Mouse (Mus musculus) forebrain, embryonic 14.5 days (tissue): ENCODE data around the gene Cox7a2. TPM values are rescaled to one million over a fixed set of nuclear protein-coding genes. Genes with fewer than 3 reads are reported as not detected.
A peak's percentile ranks its signal among the peaks of the same experiment; 100 is the strongest.

Experiments
- ATAC-seq: fragments of 200-750 bp; cut with Nextera tagmentation; 2 replicates; pipeline ENCODE4 v1.8.0; 2017; ENCODE audit warnings: mild to moderate bottlenecking, moderate library complexity
- DNase-seq: peaks from one replicate; pipeline ENCODE4 v3.0.0-alpha.2; 2015; ENCODE audit warnings: low spot score
- H3K27ac ChIP-seq: fragments of 300-500 bp; sonication (generic); 2 replicates; pipeline ENCODE4 v1.5.1; 2014; ENCODE audit warnings: low read depth, mild to moderate bottlenecking, control low read depth, low read length, moderate library complexity
- H3K27me3 ChIP-seq: fragments of 300-500 bp; sonication (generic); replicated peaks from 2 replicates; pipeline ENCODE4 v1.6.1; 2014; ENCODE audit warnings: low read length, control low read depth, mixed read lengths; ENCODE audit not compliant: control insufficient read depth, insufficient read depth
- H3K36me3 ChIP-seq: fragments of 300-500 bp; sonication (generic); 2 replicates; pipeline ENCODE4 v1.6.1; 2014; ENCODE audit warnings: low read length, control low read depth; ENCODE audit not compliant: control insufficient read depth, insufficient read depth
- H3K4me1 ChIP-seq: fragments of 300-500 bp; sonication (generic); 2 replicates; pipeline ENCODE4 v1.6.1; 2014; ENCODE audit warnings: antibody characterized with exemption, low read length, control low read depth; ENCODE audit not compliant: control insufficient read depth, insufficient read depth
- H3K4me2 ChIP-seq: fragments of 300-500 bp; sonication (generic); 2 replicates; pipeline ENCODE4 v1.6.1; 2014; ENCODE audit warnings: mild to moderate bottlenecking, control low read depth, low read length
- H3K4me3 ChIP-seq: fragments of 300-500 bp; sonication (generic); 2 replicates; pipeline ENCODE4 v1.5.1; 2014; ENCODE audit warnings: low read depth, low read length, control low read depth
- H3K9ac ChIP-seq: fragments of 300-500 bp; sonication (generic); 2 replicates; pipeline ENCODE4 v1.6.1; 2014; ENCODE audit warnings: mild to moderate bottlenecking, low read length, control low read depth, moderate library complexity
- H3K9me3 ChIP-seq: fragments of 300-500 bp; sonication (generic); replicated peaks from 2 replicates; pipeline ENCODE4 v1.6.1; 2016; ENCODE audit warnings: low read length, control low read depth, mixed read lengths; ENCODE audit not compliant: control insufficient read depth
- WGBS: fragments of 180-500 bp; shearing (Covaris S2); extraction: QIAGEN DNeasy Blood & Tissue Kit; methylation state at CpG from one replicate; pipeline ENCODE4 v1.1.7; 2014; 5-methylcytosine and 5-hydroxymethylcytosine counted together
- polyA plus RNA-seq: library from polyadenylated mRNA; unstranded; fragments of >200 nt; fragmentation: Nextera tagmentation; extraction: Ambion mirVana; gene quantifications from 2 replicates; pipeline ENCODE4 v1.2.1, GENCODE M21; 2014

Gene Cox7a2
- 791 and 901 TPM in 2 replicates for polyA plus RNA-seq

GRCm38 (mm10) chr9:79759385-79760005 lies at the start of gene Cox7a2:
Cox7a2 (minus strand) TSS chr9:79759878.
- Histone ChIP-seq H3K9ac (peak within 1 kb of the TSS; percentile 88), H3K9me3 (no peaks in the 10 kb centered on the region), H3K36me3 (peaks cover 21% of the 10 kb centered on the region), H3K27me3 (no peaks in the 10 kb centered on the region), H3K4me1 (peaks cover 4% of the 10 kb centered on the region; the same call in 1 of the 2 replicates), H3K4me3 (peak within 1 kb of the TSS; percentile 88), H3K27ac (peak within 1 kb of the TSS; percentile 83), H3K4me2 (peak within 1 kb of the TSS; percentile 53)
- DNase-seq (peak; percentile 98), ATAC-seq (peak; percentile 100)
- WGBS = under 1% methylated on average over 48 of the region's 49 CpGs

- no peak overlapping the region for H3K4me2 ChIP-seq
- no peaks in the 10 kb centered on the region for H3K36me3 ChIP-seq
- no peaks in the 10 kb centered on the region for H3K4me1 ChIP-seq
- 75% methylated on average over 6 of the region's 6 CpGs for WGBS
- ATAC-seq (no peak), DNase-seq (no peak)
- H3K27me3 ChIP-seq = no peaks in the 10 kb centered on the region
- H3K27ac ChIP-seq = no peak overlapping the region
- no peaks in the 10 kb centered on the region for H3K9me3 ChIP-seq
- H3K9ac ChIP-seq = no peak overlapping the region
- no peak overlapping the region for H3K4me3 ChIP-seq
Observed at GRCm38 (mm10) chr9:79809411-79809810, 49.7 kb upstream of the Cox7a2 start.

- DNase-seq (no peak), ATAC-seq (no peak)
- H3K9me3 ChIP-seq = no peaks in the 10 kb centered on the region
- no peaks in the 10 kb centered on the region for H3K4me1 ChIP-seq
- WGBS = 50% methylated on average over 4 of the region's 4 CpGs
- H3K4me2 ChIP-seq = no peak overlapping the region
- no peaks in the 10 kb centered on the region for H3K36me3 ChIP-seq
- no peak overlapping the region for H3K27ac ChIP-seq
- H3K4me3 ChIP-seq = no peak overlapping the region
- no peak overlapping the region for H3K9ac ChIP-seq
- no peaks in the 10 kb centered on the region for H3K27me3 ChIP-seq
Observed at GRCm38 (mm10) chr9:79807178-79807577, 47.5 kb upstream of the Cox7a2 start.

GRCm38 (mm10) chr9:79806317-79807075 lies 46.8 kb upstream of the Cox7a2 start:
- Histone ChIP-seq H3K4me2 (no peak overlapping the region), H3K9ac (no peak overlapping the region), H3K36me3 (no peaks in the 10 kb centered on the region), H3K9me3 (no peaks in the 10 kb centered on the region), H3K4me3 (no peak overlapping the region), H3K27ac (no peak overlapping the region), H3K27me3 (no peaks in the 10 kb centered on the region), H3K4me1 (no peaks in the 10 kb centered on the region)
- peak; percentile 63; the same call in 1 of the 2 replicates for ATAC-seq
- peak; percentile 80 for DNase-seq
- WGBS = 50% methylated on average over 12 of the region's 12 CpGs

GRCm38 (mm10) chr9:79805426-79805825 lies 45.7 kb upstream of the Cox7a2 start:
- Histone ChIP-seq H3K27ac (no peak overlapping the region), H3K9me3 (no peaks in the 10 kb centered on the region), H3K4me1 (no peaks in the 10 kb centered on the region), H3K4me3 (no peak overlapping the region), H3K36me3 (no peaks in the 10 kb centered on the region), H3K9ac (no peak overlapping the region), H3K4me2 (no peak overlapping the region), H3K27me3 (no peaks in the 10 kb centered on the region)
- 90% methylated on average over 10 of the region's 10 CpGs for WGBS
- DNase-seq = no peak
- no peak for ATAC-seq

- no peak for DNase-seq
- 74% methylated on average over 7 of the region's 7 CpGs for WGBS
- no peaks in the 10 kb centered on the region for H3K36me3 ChIP-seq
- H3K4me3 ChIP-seq = no peak overlapping the region
- no peaks in the 10 kb centered on the region for H3K9me3 ChIP-seq
- no peak overlapping the region for H3K27ac ChIP-seq
- H3K4me1 ChIP-seq = peaks cover 6% of the 10 kb centered on the region; the same call in 1 of the 2 replicates
- H3K4me2 ChIP-seq = no peak overlapping the region
- ATAC-seq = no peak
- no peaks in the 10 kb centered on the region for H3K27me3 ChIP-seq
- H3K9ac ChIP-seq = no peak overlapping the region
Observed at GRCm38 (mm10) chr9:79796461-79797135, 36.9 kb upstream of the Cox7a2 start.

- DNase-seq = no peak
- no peaks in the 10 kb centered on the region for H3K9me3 ChIP-seq
- H3K27me3 ChIP-seq = no peaks in the 10 kb centered on the region
- H3K4me2 ChIP-seq = no peak overlapping the region
- WGBS = 95% methylated on average over 1 of the region's 1 CpGs
- H3K9ac ChIP-seq = no peak overlapping the region
- H3K27ac ChIP-seq = no peak overlapping the region
- no peak for ATAC-seq
- peaks cover 8% of the 10 kb centered on the region; the same call in 1 of the 2 replicates for H3K4me1 ChIP-seq
- no peak overlapping the region for H3K4me3 ChIP-seq
- no peaks in the 10 kb centered on the region for H3K36me3 ChIP-seq
Observed at GRCm38 (mm10) chr9:79795076-79795475, 35.4 kb upstream of the Cox7a2 start.

- Histone ChIP-seq H3K4me3 (peak within 1 kb of the TSS; percentile 61), H3K4me1 (peaks cover 8% of the 10 kb centered on the region; the same call in 1 of the 2 replicates), H3K36me3 (no peaks in the 10 kb centered on the region), H3K9me3 (no peaks in the 10 kb centered on the region), H3K27me3 (no peaks in the 10 kb centered on the region), H3K9ac (peak within 1 kb of the TSS; percentile 80), H3K4me2 (peak within 1 kb of the TSS; percentile 71), H3K27ac (peak within 1 kb of the TSS; percentile 79)
- ATAC-seq = peak; percentile 99
- WGBS = under 1% methylated on average over 83 of the region's 91 CpGs
- peak; percentile 98 for DNase-seq
Observed at GRCm38 (mm10) chr9:79792841-79793835, 33.5 kb upstream of the Cox7a2 start, which contains the start of gene Tmem30a. Tmem30a (minus strand) TSS chr9:79793507.
